Mouse (Mus musculus) heart, adult 10 weeks (tissue): Measurements from ENCODE around the gene Prf1. TPM values are rescaled to one million over a fixed set of nuclear protein-coding genes. Genes with fewer than 3 reads are reported as not detected.

Experiments
- polyA plus RNA-seq: library from polyadenylated mRNA; stranded (reverse); fragments of 350-450 nt; fragmentation: Illumina TruSeq; extraction: RNeasy Lipid Tissue Mini Kit (QIAGEN cat#74804); gene quantifications from one replicate; pipeline ENCODE4 v1.2.3, GENCODE M21; 2014; ENCODE audit warnings: low read depth, low replicate concordance

Prf1 gene
- not detected for polyA plus RNA-seq

GRCm38 (mm10) chr10:61297477-61297876 lies at the start of gene Prf1:
Prf1 (plus strand) TSS chr10:61297833.

GRCm38 (mm10) chr10:61273081-61273843 lies 24.4 kb upstream of the Prf1 start, which contains the start of gene Adamts14:
Adamts14 (minus strand) TSS chr10:61273438.

Other genes starting within 250 kb of the Prf1 start
- gene Pcbd1, start 208.5 kb upstream of the Prf1 start, polyA plus RNA-seq = 3.1 TPM
- gene Sgpl1, start 150.1 kb upstream of the Prf1 start, polyA plus RNA-seq = 19.5 TPM
- not detected for gene Tbata, start 125.9 kb upstream of the Prf1 start, polyA plus RNA-seq
- gene Adamts14, start 24.4 kb upstream of the Prf1 start, polyA plus RNA-seq = 0.63 TPM
- gene Pald1, start 85.7 kb downstream of the Prf1 start, polyA plus RNA-seq = 13.7 TPM
- gene Nodal, start 120.1 kb downstream of the Prf1 start, polyA plus RNA-seq = not detected
- 54.2 TPM for gene Eif4ebp2, start 154.8 kb downstream of the Prf1 start, polyA plus RNA-seq
- 34.1 TPM for gene Lrrc20, start 178.0 kb downstream of the Prf1 start, polyA plus RNA-seq